Mouse (Mus musculus) urinary bladder, postnatal 36 days (tissue): ENCODE data around the gene Cys1.

Experiments used
- DNase-seq, 2 experiments: peaks; one replicate each; pipeline ENCODE4 v3.0.0; 2022; ENCODE audit warnings: low spot score in 2 of 2, mixed read lengths in 1 of 2

The Cys1 gene

DNA sequence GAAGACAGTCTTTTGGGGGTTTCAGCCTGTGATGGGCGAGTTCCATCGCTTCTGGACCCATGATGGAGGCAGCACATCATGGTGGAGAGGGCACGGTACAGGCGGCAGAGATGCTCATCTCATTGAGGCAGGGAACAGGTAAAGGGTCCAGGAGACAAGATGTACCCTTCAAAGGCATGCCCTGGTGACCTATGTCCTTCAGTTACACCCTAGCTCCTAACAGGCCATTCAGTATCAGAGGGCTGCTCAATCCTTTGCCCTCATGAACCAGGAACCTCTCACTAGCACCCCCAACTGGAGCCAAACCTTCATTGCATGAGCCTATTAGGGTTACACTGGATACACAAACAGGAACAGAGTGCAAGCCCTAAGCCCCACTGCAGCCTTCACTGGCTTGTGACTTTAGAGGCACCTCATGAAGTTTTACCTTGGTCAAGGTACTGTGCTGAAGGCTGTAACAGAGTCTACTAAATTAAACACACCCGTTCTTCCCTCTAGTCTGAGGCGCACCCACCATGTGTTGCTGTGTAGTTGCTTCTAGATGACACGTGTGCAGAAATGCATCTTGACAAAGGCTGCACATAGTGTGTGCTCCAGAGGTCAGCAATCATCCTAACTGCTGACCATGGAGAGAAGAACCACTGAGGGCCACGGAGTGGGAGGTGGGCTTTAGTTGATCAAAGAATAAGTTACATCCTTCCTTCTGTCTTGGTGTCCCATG, 16.0 kb upstream of the Cys1 start:
- no peak for DNase-seq

GRCm38 (mm10) chr12:24696500-24697483, 15.2 kb upstream of the Cys1 start:
- DNase-seq, result peak; percentile 71 to 83

GRCm38 (mm10) chr12:24690351-24690750, 8.7 kb upstream of the Cys1 start:
- DNase-seq, result no peak

DNA sequence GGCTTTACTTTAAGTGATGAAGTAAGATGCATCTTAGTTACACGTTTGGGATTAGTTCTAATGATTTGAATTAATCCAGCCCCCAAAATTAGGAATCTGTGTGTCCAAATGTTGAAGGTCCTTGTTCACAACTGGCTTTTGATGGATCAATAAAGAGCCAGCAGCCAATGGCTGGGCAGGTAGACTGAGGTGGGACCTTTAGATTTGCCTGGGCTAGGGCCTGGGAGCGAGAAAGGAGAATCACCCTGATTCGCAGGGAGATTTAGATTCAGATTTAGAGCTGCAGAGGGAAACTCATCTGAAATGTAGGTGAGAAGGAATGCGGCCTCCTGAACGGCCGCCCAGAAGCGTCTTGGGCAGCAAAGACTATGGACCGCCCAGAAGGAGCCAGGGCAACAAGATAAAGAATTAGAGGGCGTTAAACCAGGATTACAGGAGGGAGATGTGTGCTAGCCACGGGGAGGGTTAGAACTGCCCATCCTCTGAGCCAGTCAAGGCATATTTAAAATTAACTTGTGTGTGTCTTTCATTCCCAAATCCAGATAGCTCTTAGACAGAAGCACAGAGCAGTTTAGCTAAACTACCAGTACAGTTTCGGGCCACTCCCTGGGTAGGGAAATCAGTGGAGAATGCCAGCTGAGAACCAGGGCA, 5.2 kb upstream of the Cys1 start:
- no peak for DNase-seq

DNA sequence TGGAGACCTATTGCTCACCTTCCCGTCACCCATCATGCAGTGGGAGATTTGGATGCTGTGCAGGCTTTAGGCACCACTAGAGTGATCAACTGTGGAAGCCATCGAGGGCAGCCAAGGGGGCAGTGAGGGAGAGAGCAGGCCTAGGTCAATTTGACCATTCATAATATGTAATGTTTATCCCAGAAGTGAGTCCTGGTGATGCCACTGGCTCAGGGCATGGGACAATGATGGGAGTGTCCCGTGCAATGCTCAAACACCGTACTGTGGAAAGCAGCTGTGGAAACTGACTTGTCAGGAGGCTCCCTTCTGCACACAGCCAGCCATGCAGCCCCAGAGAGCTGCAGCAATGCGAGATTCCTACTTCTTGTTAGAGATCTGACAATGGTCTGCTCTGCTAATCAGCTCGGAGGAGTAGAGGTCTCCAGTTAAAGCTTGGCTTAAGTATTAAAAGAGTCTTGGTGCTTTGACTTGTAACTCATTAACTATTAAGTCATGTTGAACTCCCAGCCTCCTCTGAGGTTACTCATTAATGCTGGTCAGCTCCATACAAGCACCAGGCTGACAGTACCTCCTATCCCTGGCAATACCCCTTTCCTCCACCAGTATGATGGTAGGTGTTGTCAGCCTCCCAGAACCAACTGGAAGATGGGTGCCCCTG, 4.6 kb upstream of the Cys1 start:
- DNase-seq, result no peak

DNA sequence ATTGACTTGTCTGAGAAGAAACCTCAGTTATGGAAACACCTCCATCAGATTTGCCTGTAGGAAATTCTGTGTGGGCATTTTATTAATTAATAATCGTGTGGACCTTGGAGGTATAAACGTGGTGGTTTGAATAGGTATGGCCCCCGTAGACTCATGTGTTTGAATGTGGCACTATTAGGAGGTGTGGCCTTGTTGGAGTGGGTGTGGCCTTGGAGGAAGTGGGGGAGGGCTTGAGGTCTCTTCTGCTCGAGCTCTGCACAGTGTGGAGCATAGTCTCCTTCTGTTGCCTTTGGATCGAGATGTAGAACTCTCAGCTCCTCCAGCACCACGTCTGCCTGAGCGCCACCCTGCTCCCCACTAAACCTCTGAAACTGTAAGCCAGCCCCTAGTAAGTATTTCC, 1.8 kb upstream of the Cys1 start:
- DNase-seq, result no peak

DNA sequence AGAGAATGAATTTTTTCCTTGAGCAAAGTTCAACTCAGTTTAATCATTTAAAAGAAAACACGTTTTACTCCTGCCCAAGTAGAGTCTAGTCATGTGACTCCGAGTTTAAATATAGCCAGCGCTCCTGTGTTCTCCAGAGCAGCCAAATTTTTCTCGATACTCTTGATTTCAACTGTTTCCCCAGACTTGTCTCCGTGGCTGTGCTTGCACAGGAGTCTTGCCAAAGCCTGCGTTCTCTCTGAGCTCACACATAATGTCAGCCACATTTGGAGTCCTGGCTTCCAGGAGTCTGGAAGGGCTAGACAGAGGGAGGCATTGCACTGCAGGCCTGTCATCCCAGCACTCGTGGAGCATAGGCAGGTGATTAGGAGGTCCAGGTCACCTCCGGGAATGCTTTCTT, 950 bp upstream of the Cys1 start:
- DNase-seq, result peak in 1 of 2 experiments; percentile 50

DNA sequence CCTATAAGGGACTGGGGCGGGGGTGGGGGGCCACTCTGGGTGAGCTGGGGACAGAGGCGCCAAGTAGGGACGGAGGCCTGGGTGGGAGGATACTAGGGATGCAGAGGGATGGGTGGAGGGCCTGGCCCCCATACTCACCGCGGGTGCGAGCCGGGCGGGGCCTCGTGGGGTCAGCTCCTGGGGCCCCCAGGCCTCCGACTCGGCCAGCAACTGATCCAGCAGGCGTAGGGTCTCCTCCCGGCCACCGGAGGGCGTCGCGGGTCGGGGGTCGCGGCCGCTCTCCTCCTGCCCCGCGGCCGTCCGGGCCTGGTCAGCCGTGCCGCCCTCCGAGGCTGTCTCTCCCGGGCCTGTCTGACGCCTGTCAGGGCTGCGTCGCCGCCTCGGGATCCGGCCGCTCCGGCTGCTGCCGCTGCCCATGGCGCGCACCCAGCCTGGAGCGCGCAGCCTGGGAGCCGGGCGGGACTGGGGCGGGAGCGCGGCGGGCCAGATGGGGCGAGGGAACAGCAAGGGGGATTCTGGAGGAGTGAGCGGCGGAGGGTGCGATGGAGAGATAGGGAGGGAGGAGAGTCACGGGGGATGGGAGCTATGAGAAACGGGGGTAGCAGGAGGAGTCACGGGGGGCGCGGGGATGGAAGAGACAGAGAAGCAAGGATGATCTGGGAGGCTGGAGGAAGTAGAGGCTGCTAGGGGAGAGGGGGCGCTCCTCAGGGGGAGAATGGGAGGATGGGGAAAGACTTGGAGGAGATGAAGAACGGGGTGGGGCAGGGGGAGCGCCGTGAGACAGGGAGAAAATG, 924 bp downstream of the Cys1 start:
- DNase-seq, result peak in 1 of 2 experiments; percentile 30

GRCm38 (mm10) chr12:24680096-24680491, 1.5 kb downstream of the Cys1 start:
- DNase-seq, result peak; percentile 40 to 45

GRCm38 (mm10) chr12:24662131-24662530, 19.5 kb downstream of the Cys1 start:
- no peak for DNase-seq

- DNase-seq, result no peak
Measured at GRCm38 (mm10) chr12:24661100-24661499, 20.5 kb downstream of the Cys1 start.

GRCm38 (mm10) chr12:24659923-24660322, 21.7 kb downstream of the Cys1 start:
- DNase-seq, result no peak

DNA sequence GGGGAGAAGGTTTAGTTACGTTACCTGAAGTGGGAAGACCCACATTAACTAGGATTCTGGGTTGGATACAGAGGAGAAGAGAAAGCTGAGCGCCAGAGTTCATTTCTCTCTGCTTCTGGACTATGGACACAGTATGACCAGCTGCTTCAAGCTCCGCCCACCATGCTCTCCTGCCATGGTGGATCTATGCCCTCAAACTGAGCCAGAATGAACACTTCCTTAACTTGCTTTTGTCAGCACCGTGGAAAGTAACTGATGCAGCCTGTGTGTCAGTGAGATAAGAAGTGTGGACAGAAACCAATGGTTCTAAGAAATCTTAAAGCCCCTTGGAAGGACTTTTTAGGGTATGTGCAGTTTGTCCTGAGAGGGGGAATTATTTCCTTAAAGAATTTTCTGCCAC, 22.6 kb downstream of the Cys1 start:
- DNase-seq, result no peak

GRCm38 (mm10) chr12:24656436-24656835, 25.2 kb downstream of the Cys1 start:
- DNase-seq, result no peak

DNA sequence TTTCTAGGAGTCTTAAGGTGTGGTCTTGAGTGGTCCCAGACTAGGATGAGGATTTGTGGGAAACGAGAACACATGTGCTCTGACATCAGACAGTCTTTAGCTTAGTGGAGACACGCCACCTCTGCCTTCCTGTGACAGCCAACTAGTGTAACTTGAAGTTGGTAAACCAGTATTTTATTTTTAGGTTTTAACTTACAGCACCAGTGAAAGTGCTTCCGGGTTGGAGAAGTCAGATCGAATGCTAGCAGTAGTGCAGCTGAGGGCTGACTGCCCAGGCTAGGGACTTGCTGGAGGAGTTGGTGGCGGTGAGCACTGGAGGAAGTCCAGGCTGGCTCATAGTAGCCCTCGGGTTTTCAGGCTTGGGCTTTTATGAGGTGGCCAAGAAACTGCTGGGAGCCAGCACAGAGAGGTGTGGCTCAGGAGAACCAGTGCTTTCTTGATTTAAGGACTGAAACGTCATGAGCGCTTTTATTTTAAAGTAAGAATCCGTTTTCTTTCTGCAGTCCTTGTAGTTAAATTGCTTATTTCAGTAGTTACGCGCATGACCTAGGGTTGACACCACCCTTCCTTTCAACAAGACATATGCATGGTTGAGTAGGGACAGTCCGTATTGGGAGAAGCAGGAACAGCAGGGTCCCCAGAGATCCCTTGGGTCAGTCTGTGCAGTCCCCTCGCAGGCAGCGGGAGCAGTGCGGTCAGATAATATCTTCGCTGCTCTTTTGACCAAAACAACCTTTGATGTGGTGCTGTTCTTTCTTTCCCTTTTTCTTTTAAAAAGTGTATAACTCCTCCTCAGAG, 27.3 kb downstream of the Cys1 start:
- no peak for DNase-seq

DNA sequence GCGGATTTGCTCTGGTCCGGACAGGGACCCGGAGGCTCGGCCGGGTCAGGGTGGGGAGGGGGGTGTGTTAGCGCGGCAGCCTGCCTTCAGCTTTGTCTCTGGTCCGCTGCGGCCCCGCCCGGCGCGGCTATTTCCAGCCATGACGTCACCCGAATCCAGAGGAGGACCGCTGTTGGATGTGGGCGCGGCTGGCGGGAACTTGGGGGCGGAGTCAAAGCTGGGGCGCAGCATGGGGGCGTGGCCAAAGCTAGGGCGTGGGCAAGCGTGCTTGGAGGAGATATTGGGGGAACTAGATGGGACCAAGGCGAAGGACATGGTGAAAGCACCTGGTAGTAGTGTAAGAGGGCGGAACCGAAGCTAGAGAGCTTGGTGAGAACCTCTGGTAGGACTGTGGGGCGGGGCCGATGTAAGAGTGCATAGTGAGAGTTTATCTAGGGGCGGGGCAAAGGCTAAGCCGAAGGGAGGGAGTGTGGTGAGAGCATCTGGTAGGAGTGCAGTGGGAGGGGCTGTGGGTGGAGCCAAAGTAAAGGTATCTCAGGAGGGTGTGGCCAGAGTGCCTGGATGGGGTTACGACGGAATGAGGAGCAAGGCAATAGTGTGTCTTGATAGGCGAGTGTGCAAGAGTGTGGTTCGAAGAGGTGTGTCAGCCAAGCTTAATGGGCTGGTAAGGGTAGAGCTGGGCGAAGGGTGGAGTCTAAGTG, 29.8 kb downstream of the Cys1 start:
- DNase-seq, result peak; percentile 98

- peak; percentile 98 to 99 for DNase-seq
Measured at GRCm38 (mm10) chr12:24651063-24651557, 30.5 kb downstream of the Cys1 start, which contains the start of gene Klf11. TSS of gene Klf11 (plus strand) at chr12:24651274.

DNA sequence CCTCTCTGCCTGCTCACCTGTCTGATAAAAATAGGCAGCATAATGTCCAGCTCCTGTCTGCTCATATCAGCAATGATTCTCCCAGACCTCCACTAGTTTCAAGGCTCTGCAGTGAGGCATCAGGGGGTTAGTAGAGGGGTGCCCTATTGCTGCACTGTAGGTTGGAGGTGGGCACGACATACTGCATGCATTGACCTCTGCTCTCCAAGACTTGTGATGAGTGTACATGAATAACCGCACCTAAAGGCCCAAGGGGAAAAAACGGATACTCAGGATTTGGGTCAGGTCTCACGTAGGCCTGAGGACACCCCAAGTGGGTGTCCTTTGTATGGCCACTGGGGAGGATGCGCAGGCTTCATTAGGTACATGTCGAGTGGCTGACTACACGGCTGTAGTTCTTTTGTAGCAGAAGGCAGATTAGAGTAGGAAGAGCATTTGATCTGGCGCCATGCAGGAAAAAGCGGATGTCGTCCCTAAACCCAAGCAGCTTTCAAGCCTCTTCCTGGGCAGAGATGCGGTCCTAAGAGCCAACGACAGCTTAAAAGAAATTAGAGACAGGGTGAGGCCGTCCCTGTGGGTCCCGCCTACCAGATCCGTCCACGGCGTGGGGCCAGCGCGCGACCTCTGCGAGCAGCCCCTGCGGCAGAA, 31.1 kb downstream of the Cys1 start:
- no peak for DNase-seq

DNA sequence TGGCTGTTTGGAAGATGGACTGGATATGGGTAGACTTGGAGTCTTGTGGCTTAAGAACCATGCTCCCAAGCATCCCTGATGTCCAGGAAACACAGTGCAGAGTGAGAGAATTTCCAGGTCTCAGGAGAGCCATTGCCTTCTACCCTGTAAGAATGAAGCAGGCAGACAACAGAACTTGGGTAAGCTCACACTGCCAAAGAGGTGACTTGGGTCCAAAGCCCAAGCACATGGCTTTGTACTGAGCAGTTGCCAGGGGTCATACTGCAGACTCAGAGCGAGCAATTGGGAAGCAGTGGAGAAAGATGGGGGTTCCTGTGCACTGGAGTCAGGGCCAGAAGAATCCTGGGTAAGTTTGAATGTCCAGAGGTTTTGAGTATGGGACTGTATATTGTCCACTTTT, 33.5 kb downstream of the Cys1 start:
- no peak for DNase-seq
